Mouse (Mus musculus): Measurements from ENCODE around the gene Usp15. TPM values are rescaled to one million over a fixed set of nuclear protein-coding genes. Genes with fewer than 3 reads are reported as not detected.

Usp15 gene
- polyA plus RNA-seq, 1 experiment: 2.0 TPM

DNA sequence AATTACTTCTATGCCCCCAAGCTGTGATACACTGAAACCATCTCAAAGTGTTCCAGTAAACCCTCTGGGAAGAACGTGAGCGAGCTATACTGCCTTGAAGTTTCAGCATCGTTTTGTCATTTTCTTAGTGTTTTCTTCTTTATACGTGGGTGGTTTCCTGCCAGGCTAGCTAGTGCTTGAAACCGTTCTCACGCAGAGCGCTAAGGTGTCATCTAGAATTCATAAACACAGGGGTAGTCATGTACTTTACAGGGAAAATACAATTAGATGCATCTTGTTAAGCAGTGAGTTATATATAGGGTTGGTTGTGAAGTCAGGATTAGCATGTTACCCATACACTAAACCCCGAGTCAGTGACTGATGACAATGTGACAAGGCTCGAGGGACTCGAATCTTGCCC, 65.3 kb downstream of the Usp15 start:
- Histone ChIP-seq H3K36me3 (ENCODE audit: control insufficient read depth, insufficient read depth, low read length) (peaks cover 55% of the 10 kb centered on the region), H3K4me1 (ENCODE audit: control insufficient read depth, insufficient read depth, insufficient read length, low read length) (0 out of 2 replicates have a peak, but pooled peaks cover 2% of the 10 kb centered on the region)
- WGBS: 91% methylated on average over 10 of the region's 10 CpGs

GRCm38 (mm10) chr10:123120666-123121392, 76.0 kb downstream of the Usp15 start:
- Histone ChIP-seq H3K27me3 (ENCODE audit: control insufficient read depth, insufficient read depth, low read length) (no peaks in the 10 kb centered on the region), H3K4me1 (ENCODE audit: control insufficient read depth, insufficient read depth, insufficient read length, low read length) (peaks cover 3% of the 10 kb centered on the region; the same call in 1 of the 2 replicates), H3K36me3 (ENCODE audit: control insufficient read depth, insufficient read depth, low read length) (peaks cover 64% of the 10 kb centered on the region), H3K27ac (ENCODE audit: insufficient read depth, low read depth, low read length) (no peak overlapping the region), H3K4me3 (ENCODE audit: low read depth, low read length) (no peak overlapping the region)
- 44% methylated on average over 14 of the region's 14 CpGs for WGBS
- TF ChIP-seq CTCF (IDR thresholded peaks at IDR 0.05; ENCODE audit: extremely low read depth, insufficient read length, insufficient replicate concordance, low read depth, low read length) (peak; percentile 45; the same call in 1 of the 2 replicates), POLR2A (IDR thresholded peaks at IDR 0.05; ENCODE audit: low read depth, low read length) (no peak)

More for the DNA sequence above, 65.3 kb downstream of the Usp15 start:
- H3K4me3 ChIP-seq (ENCODE audit: low read depth, low read length): no peak overlapping the region
- TF ChIP-seq CTCF (IDR thresholded peaks at IDR 0.05; ENCODE audit: extremely low read depth, insufficient read length, insufficient replicate concordance, low read depth, low read length): no peak
- TF ChIP-seq POLR2A (IDR thresholded peaks at IDR 0.05; ENCODE audit: low read depth, low read length): no peak
- no peak overlapping the region for H3K27ac ChIP-seq (ENCODE audit: insufficient read depth, low read depth, low read length)
- no peaks in the 10 kb centered on the region for H3K27me3 ChIP-seq (ENCODE audit: control insufficient read depth, insufficient read depth, low read length)

DNA sequence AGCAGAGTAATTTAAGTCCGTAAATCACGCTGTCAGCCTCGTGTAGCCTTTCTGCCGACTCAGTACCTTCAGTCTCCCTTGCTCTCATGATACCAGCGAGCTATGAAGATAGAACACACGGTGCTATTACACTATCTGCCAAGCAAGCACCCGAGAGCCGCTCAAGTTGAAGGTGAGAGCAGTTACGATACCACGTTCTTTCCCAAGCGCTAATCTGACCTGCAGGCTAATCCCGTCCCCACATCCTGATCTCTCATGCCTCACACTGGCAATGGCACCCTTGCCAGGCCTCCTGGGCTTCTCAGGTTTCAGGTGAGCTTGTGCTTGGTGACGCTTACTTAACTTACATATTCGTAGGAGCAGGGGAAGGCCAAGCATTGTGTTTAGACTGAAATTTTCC, 79.9 kb downstream of the Usp15 start:
- 81% methylated on average over 14 of the region's 14 CpGs for WGBS
- TF ChIP-seq CTCF (IDR thresholded peaks at IDR 0.05; ENCODE audit: extremely low read depth, insufficient read length, insufficient replicate concordance, low read depth, low read length) (no peak), POLR2A (IDR thresholded peaks at IDR 0.05; ENCODE audit: low read depth, low read length) (no peak)
- Histone ChIP-seq H3K4me1 (ENCODE audit: control insufficient read depth, insufficient read depth, insufficient read length, low read length) (peaks cover 3% of the 10 kb centered on the region; the same call in 1 of the 2 replicates), H3K36me3 (ENCODE audit: control insufficient read depth, insufficient read depth, low read length) (peaks cover 53% of the 10 kb centered on the region), H3K27ac (ENCODE audit: insufficient read depth, low read depth, low read length) (no peak overlapping the region), H3K27me3 (ENCODE audit: control insufficient read depth, insufficient read depth, low read length) (no peaks in the 10 kb centered on the region), H3K4me3 (ENCODE audit: low read depth, low read length) (no peak overlapping the region)

GRCm38 (mm10) chr10:123113466-123113865, 83.3 kb downstream of the Usp15 start:
- TF ChIP-seq CTCF (IDR thresholded peaks at IDR 0.05; ENCODE audit: extremely low read depth, insufficient read length, insufficient replicate concordance, low read depth, low read length) (no peak), POLR2A (IDR thresholded peaks at IDR 0.05; ENCODE audit: low read depth, low read length) (no peak)
- WGBS: 54% methylated on average over 8 of the region's 8 CpGs
- Histone ChIP-seq H3K27ac (ENCODE audit: insufficient read depth, low read depth, low read length) (no peak overlapping the region), H3K27me3 (ENCODE audit: control insufficient read depth, insufficient read depth, low read length) (no peaks in the 10 kb centered on the region), H3K4me1 (ENCODE audit: control insufficient read depth, insufficient read depth, insufficient read length, low read length) (no peaks in the 10 kb centered on the region), H3K4me3 (ENCODE audit: low read depth, low read length) (no peak overlapping the region), H3K36me3 (ENCODE audit: control insufficient read depth, insufficient read depth, low read length) (peaks cover 49% of the 10 kb centered on the region)

- H3K4me1 ChIP-seq (ENCODE audit: control insufficient read depth, insufficient read depth, insufficient read length, low read length): no peaks in the 10 kb centered on the region
- no peak overlapping the region for H3K27ac ChIP-seq (ENCODE audit: insufficient read depth, low read depth, low read length)
- TF ChIP-seq POLR2A (IDR thresholded peaks at IDR 0.05; ENCODE audit: low read depth, low read length): no peak
- TF ChIP-seq CTCF (IDR thresholded peaks at IDR 0.05; ENCODE audit: extremely low read depth, insufficient read length, insufficient replicate concordance, low read depth, low read length): no peak
- no peaks in the 10 kb centered on the region for H3K27me3 ChIP-seq (ENCODE audit: control insufficient read depth, insufficient read depth, low read length)
- 87% methylated on average over 9 of the region's 9 CpGs for WGBS
- no peak overlapping the region for H3K4me3 ChIP-seq (ENCODE audit: low read depth, low read length)
- peaks cover 43% of the 10 kb centered on the region for H3K36me3 ChIP-seq (ENCODE audit: control insufficient read depth, insufficient read depth, low read length)
Observed at GRCm38 (mm10) chr10:123112787-123113168, 84.0 kb downstream of the Usp15 start.

DNA sequence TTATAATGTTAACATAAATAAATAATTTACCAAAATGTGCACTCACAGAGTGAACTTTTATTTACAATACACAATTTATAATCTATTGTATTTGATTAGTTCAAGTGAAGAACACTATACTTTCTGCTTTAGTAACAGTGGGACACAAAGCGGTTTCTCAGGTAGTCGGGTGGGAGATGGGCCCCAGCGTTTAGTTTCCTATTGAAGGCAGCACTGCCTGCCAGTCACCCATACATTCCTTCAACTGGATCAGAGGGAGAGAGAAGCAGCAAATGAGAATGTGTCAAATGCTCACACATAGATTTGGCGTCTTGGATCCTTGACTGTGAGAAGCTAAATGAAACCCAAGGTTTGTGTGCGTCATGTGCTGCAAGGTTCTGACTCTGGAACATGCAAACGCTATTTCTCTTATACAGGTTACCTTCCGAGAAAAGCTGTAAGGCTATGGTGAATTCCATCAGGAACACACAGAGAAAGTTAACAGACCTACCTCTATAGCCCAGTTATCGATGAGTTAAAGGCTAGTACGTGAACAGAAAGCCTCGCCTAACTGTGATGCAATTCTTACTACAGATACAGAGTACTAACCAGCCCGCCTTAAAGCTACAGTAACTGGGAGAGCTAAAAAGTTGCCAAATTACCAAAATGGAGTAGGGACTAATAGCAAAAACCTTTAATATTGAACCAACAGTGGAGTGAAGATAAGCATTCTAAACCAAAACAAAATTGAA, 84.6 kb downstream of the Usp15 start:
- Histone ChIP-seq H3K36me3 (ENCODE audit: control insufficient read depth, insufficient read depth, low read length) (peaks cover 37% of the 10 kb centered on the region), H3K27me3 (ENCODE audit: control insufficient read depth, insufficient read depth, low read length) (no peaks in the 10 kb centered on the region), H3K27ac (ENCODE audit: insufficient read depth, low read depth, low read length) (no peak overlapping the region), H3K4me1 (ENCODE audit: control insufficient read depth, insufficient read depth, insufficient read length, low read length) (no peaks in the 10 kb centered on the region), H3K4me3 (ENCODE audit: low read depth, low read length) (no peak overlapping the region)
- TF ChIP-seq POLR2A (IDR thresholded peaks at IDR 0.05; ENCODE audit: low read depth, low read length) (no peak), CTCF (IDR thresholded peaks at IDR 0.05; ENCODE audit: extremely low read depth, insufficient read length, insufficient replicate concordance, low read depth, low read length) (no peak)
- WGBS: 76% methylated on average over 11 of the region's 11 CpGs

GRCm38 (mm10) chr10:123110548-123110947, 86.2 kb downstream of the Usp15 start:
- 93% methylated on average over 11 of the region's 11 CpGs for WGBS
- Histone ChIP-seq H3K27me3 (ENCODE audit: control insufficient read depth, insufficient read depth, low read length) (no peaks in the 10 kb centered on the region), H3K27ac (ENCODE audit: insufficient read depth, low read depth, low read length) (no peak overlapping the region), H3K4me3 (ENCODE audit: low read depth, low read length) (no peak overlapping the region), H3K36me3 (ENCODE audit: control insufficient read depth, insufficient read depth, low read length) (peaks cover 27% of the 10 kb centered on the region), H3K4me1 (ENCODE audit: control insufficient read depth, insufficient read depth, insufficient read length, low read length) (no peaks in the 10 kb centered on the region)
- no peak for TF ChIP-seq CTCF (IDR thresholded peaks at IDR 0.05; ENCODE audit: extremely low read depth, insufficient read length, insufficient replicate concordance, low read depth, low read length)
- no peak for TF ChIP-seq POLR2A (IDR thresholded peaks at IDR 0.05; ENCODE audit: low read depth, low read length)

All from small intestine, adult 2 months (tissue).